23 mouse cellular contexts compared by ENCODE assay signal in the genomic region with DNA sequence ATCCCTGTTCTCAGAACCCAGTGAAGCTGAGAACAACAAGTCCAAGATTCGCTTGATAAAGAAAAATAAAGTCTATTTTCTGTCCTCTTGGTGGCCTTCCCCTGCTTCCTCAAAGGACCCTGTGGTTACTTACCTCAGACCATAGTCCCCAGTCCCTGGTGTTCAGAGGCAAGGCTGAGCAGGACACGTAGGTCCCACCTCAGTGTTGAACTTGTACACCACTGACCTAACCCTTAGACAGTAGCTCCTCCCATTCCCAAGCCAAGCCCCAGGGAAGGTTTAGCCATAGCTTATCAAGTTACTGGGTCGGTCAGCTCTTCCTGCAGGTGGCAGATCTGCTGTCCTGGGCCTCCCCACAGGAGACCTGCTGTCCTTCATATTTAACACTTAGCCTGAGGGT. TPM values are rescaled to one million over a fixed set of nuclear protein-coding genes. Genes with fewer than 3 reads are reported as not detected.
"Had no signal": no experiment of that assay in that cellular context is flagged by ENCODE, and none has a peak within 500 bp of the region (broad histone marks: within the 10 kb centered on the region; RNA-seq: fewer than 3 reads in every experiment).

No protein-coding gene starts in this region.

- H3K36me3 ChIP-seq: lung, embryonic 15.5 days; midbrain, embryonic 12.5 days; neural tube, embryonic 13.5 days; stomach, embryonic 15.5 days had no signal

- H3K4me3 ChIP-seq: lung, embryonic 15.5 days; midbrain, embryonic 12.5 days; myocyte; neural tube, embryonic 13.5 days; stomach, embryonic 15.5 days had no signal

- DNase-seq: kidney, adult 18-20 months; kidney, postnatal 25 days; lung, adult 18-20 months; lung, postnatal 10 days; lung, postnatal 36 days; retina, postnatal 1 day; right cerebral cortex, postnatal 25 days; spleen, adult 18-20 months; thymus, postnatal 25 days had no signal

- H3K4me1 ChIP-seq: lung, embryonic 15.5 days had no signal

- H3K27ac ChIP-seq: kidney, postnatal 0 days; liver, embryonic 14.5 days; lung, embryonic 15.5 days; midbrain, embryonic 12.5 days; neural tube, embryonic 13.5 days; stomach, embryonic 15.5 days had no signal

- H3K4me2 ChIP-seq: lung, embryonic 15.5 days; midbrain, embryonic 12.5 days; neural tube, embryonic 13.5 days; stomach, embryonic 15.5 days had no signal

- H3K27me3 ChIP-seq: lung, embryonic 15.5 days; midbrain, embryonic 12.5 days; neural tube, embryonic 13.5 days; stomach, embryonic 15.5 days had no signal

- ATAC-seq: midbrain, embryonic 16.5 days had no signal

- H3K9me3 ChIP-seq: lung, embryonic 15.5 days; midbrain, embryonic 12.5 days; neural tube, embryonic 13.5 days; stomach, embryonic 15.5 days had no signal

- H3K9ac ChIP-seq: liver, embryonic 14.5 days; lung, embryonic 15.5 days; midbrain, embryonic 12.5 days; neural tube, embryonic 13.5 days; stomach, embryonic 15.5 days had no signal

RNA-seq across cellular contexts. Expression of gene L1td1, which starts 27.6 kb away (rescaled TPM):
- total RNA-seq: layer of hippocampus, adult 18-20 months; left cerebral cortex, postnatal 36 days; liver, adult 2 months; monocyte, adult 5-6 weeks; neutrophil, adult 5-6 weeks had no signal
- polyA plus RNA-seq: liver, adult 2 months; liver, embryonic 14.5 days; midbrain, embryonic 16.5 days; myocyte; neural tube, embryonic 13.5 days; thymus, postnatal 0 days had no signal
